Mouse (Mus musculus): ENCODE measurements at regions not wholly inside any gene's neighbourhood (a gene's known extent, or its start where the extent isn't known, plus 50 kb on each side); places are given as distances from the start of the nearest gene placed in this dataset.

GRCm38 (mm10) chr1:108369904-108370600, 780.2 kb downstream of the Serpinb8 start:
- no peak for TF ChIP-seq CTCF (IDR thresholded peaks at IDR 0.05; ENCODE audit: borderline replicate concordance, extremely low read depth, insufficient read depth, insufficient read length)
- TF ChIP-seq POLR2A (IDR thresholded peaks at IDR 0.05; ENCODE audit: borderline replicate concordance, extremely low read depth, insufficient read depth, insufficient read length, poor library complexity, severe bottlenecking), result no peak

Data from brain, embryonic 14.5 days (tissue).